Mouse (Mus musculus) kidney, adult 2 months (tissue): ENCODE measurements around the gene Pigb. TPM values are rescaled to one million over a fixed set of nuclear protein-coding genes. Genes with fewer than 3 reads are reported as not detected.

Source experiments
- DNase-seq: peaks from one replicate; pipeline ENCODE4 v3.0.0; 2021
- H3K27ac ChIP-seq: fragments of 200-500 bp; 2 replicates; pipeline ENCODE4 v1.5.1; 2012; ENCODE audit warnings: low read depth, low read length, control low read depth, inconsistent platforms; ENCODE audit not compliant: insufficient read depth
- H3K27me3 ChIP-seq: fragments of 200-500 bp; replicated peaks from 2 replicates; pipeline ENCODE4 v1.6.1; 2012; ENCODE audit warnings: mild to moderate bottlenecking, moderate library complexity, low read length, inconsistent platforms; ENCODE audit not compliant: control insufficient read depth, insufficient read depth
- H3K36me3 ChIP-seq: fragments of 200-500 bp; 2 replicates; pipeline ENCODE4 v1.6.1; 2012; ENCODE audit warnings: mild to moderate bottlenecking, moderate library complexity, low read length, inconsistent platforms; ENCODE audit not compliant: control insufficient read depth, insufficient read depth
- H3K4me1 ChIP-seq: fragments of 200-500 bp; 2 replicates; pipeline ENCODE4 v1.6.1; 2011; ENCODE audit warnings: low read length; ENCODE audit not compliant: control insufficient read depth, insufficient read depth
- H3K4me3 ChIP-seq: fragments of 200-500 bp; 2 replicates; pipeline ENCODE4 v1.5.1; 2011; ENCODE audit warnings: mild to moderate bottlenecking, low read depth, low read length, control low read depth; ENCODE audit not compliant: insufficient read depth
- CTCF ChIP-seq: fragments of 200-500 bp; conservative IDR thresholded peaks from 2 replicates; pipeline ENCODE4 v1.5.1; 2011; ENCODE audit warnings: low read depth, mild to moderate bottlenecking, control low read depth, low read length, moderate library complexity, mixed read lengths; ENCODE audit not compliant: insufficient read depth, insufficient read length
- POLR2A ChIP-seq: fragments of 200-500 bp; IDR thresholded peaks from one replicate; pipeline ENCODE4 v1.6.1; 2011; ENCODE audit warnings: low read depth, low read length, control low read depth
- WGBS: fragments of 180-500 bp; shearing (Covaris S2); methylation state at CpG from one replicate; pipeline ENCODE4 v1.1.7; 2018; 5-methylcytosine and 5-hydroxymethylcytosine counted together
- polyA plus RNA-seq: library from polyadenylated mRNA; depleted of rRNA; stranded (reverse); fragments of >200 nt; gene quantifications from 2 replicates; pipeline ENCODE4 v1.2.3, GENCODE M21; 2012; rRNA removed

The Pigb gene
- polyA plus RNA-seq: 10.7 and 10.9 TPM in 2 replicates

DNA sequence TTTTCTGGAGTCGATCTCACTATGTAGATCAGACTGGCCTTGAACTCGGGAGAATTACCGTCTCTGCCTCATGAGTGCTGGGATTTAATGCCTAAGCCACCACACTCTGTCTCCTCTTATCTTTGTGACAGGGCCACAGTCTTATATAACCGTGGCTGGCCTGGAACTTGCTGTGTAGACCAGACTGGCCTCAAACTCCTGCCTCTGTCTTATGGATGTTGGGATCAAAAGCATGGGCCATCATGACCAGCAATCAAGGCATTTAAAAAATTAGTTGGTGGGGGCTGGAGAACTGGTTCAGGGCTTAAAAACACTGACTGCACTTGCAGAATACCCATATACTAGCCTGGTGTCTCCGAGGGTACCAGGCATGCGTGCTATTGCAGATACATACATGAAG lies at the start of gene Pigb:
Gene Pigb (minus strand): TSS at position 299 of the 400 bp plus-strand sequence.
- DNase-seq: no peak
- Histone ChIP-seq H3K27ac (peak within 1 kb of the TSS; percentile 72), H3K4me1 (peaks cover 3% of the 10 kb centered on the region; the same call in 1 of the 2 replicates), H3K27me3 (no peaks in the 10 kb centered on the region), H3K36me3 (no peaks in the 10 kb centered on the region), H3K4me3 (peak within 1 kb of the TSS; percentile 97)
- TF ChIP-seq POLR2A (no peak), CTCF (no peak)
- 25% methylated on average over 6 of the region's 6 CpGs for WGBS

DNA sequence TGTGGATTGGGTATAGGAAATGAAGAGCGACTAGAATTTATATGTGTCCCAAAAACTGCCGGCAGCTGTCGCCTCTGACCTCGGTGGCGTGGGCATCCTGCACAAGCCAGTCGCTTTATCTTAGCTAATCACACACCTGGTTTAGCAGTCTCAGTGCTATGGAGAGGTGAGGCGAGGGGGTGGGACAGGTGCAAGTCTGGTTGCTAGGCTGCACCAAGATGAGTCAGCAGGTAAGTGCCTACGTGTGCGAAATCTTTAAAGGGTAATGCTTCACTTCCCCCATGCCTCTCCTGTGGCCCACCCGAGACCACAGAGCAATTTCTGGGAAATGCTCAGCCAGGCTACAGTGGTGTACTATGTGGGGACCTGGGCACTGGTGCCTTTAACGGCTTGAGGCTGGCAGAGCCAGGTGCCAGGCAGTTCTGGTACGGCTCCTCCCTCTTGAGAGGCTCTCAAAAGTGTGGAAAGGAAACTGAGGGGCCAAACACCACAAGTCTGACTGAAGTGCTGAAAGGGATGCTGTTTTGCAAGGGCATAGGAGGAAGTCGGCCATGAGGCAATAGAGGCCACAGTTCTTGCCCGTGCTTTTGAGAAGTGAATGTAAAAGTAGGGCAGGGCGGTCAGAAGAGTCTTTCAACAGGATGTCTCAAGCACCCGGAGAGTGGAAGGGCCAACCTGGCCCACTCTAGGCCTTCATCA lies 49.2 kb upstream of the Pigb start:
- 68% methylated on average over 16 of the region's 16 CpGs for WGBS
- no peak overlapping the region for H3K4me3 ChIP-seq
- H3K27ac ChIP-seq: no peak overlapping the region
- H3K36me3 ChIP-seq: no peaks in the 10 kb centered on the region
- no peak for DNase-seq
- H3K27me3 ChIP-seq: no peaks in the 10 kb centered on the region
- H3K4me1 ChIP-seq: no peaks in the 10 kb centered on the region
- no peak for TF ChIP-seq CTCF
- no peak for TF ChIP-seq POLR2A

DNA sequence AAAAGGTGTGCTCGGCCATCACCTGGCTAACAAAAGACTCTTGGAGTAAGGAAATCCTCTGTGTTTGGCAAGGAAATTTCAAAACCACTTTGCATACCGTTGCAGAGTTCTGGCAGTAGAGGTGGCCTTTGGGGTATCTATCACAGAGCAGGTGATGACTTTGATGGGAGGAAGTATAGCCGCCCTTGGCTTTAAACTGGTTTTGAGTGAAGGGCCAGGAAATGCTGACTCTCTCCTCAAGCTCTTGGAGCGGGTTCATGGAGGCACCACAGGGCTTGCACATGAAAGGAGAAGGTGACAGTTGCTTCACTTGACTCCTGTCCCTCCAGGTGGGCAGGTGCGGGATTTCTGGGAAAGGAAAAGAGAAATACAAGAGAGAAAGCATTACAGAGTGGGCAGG lies 47.4 kb upstream of the Pigb start:
- DNase-seq: no peak
- TF ChIP-seq POLR2A (no peak), CTCF (no peak)
- WGBS: 83% methylated on average over 5 of the region's 5 CpGs
- Histone ChIP-seq H3K4me3 (no peak overlapping the region), H3K36me3 (no peaks in the 10 kb centered on the region), H3K27me3 (no peaks in the 10 kb centered on the region), H3K27ac (no peak overlapping the region), H3K4me1 (no peaks in the 10 kb centered on the region)

DNA sequence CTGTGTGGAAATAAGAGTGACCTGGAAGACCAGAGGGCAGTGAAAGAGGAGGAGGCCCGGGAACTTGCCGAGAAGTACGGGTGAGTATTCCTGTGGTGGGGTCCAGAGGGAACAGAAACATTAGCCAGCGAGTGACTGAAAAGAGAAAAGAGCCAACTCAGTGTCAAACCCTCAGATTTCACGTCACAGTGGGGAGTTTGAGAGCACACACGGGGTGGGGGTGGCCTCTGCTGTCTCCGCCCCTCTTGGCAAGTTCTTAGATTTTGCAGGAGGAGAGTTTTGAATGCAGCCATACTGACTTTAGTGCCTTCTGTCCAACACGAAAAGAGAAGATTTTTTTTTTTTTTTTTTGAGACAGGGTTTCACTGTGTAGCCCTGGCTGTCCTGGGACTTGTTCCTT lies 46.9 kb upstream of the Pigb start:
- 59% methylated on average over 8 of the region's 8 CpGs for WGBS

DNA sequence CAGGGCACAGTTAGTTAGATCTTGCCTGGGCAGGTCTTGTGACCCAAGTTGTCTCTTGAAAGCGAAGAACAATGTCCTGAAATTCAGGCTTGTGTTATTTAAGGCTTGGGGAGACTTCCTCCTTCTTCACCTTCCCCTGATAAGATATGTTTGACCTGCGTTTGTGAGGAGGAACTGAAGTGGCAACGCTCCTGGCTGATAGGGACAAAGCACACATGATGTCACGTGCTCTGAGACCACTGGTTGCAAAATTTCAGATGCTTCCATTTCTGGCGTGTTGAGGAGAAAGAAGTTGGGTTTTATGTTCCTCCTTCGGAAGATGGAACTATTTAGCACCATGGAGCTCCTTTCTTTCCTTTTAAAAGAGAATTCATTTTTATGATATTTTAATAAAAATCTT lies 45.7 kb upstream of the Pigb start:
- Histone ChIP-seq H3K4me3 (no peak overlapping the region), H3K36me3 (no peaks in the 10 kb centered on the region), H3K27me3 (no peaks in the 10 kb centered on the region), H3K27ac (no peak overlapping the region), H3K4me1 (no peaks in the 10 kb centered on the region)
- WGBS: 86% methylated on average over 6 of the region's 6 CpGs
- no peak for DNase-seq
- TF ChIP-seq POLR2A (no peak), CTCF (no peak)

More for the DNA sequence above, 46.9 kb upstream of the Pigb start:
- Histone ChIP-seq H3K27ac (no peak overlapping the region), H3K27me3 (no peaks in the 10 kb centered on the region), H3K4me3 (no peak overlapping the region), H3K4me1 (no peaks in the 10 kb centered on the region), H3K36me3 (no peaks in the 10 kb centered on the region)
- DNase-seq: no peak
- TF ChIP-seq CTCF: no peak
- no peak for TF ChIP-seq POLR2A

DNA sequence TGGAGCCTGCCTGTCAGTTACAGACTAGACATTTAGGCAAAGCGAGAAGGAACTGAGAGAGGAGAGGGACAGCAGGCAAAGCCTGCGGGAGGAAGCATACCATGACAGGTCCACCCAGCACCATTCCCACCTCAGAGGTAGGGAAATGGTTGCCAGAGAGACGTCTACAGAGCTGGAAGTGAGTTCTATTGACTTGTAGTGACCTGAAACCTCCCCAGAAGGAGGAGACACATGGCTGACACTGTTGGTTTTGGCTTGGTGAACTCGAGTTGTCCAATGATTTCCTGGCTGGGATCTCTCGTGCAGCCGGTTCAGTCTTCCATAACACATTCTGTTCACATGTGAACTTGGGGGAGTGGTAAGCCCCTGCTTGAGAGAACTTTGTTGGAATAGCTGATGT lies 43.8 kb upstream of the Pigb start:
- no peak overlapping the region for H3K27ac ChIP-seq
- no peak overlapping the region for H3K4me3 ChIP-seq
- H3K27me3 ChIP-seq: no peaks in the 10 kb centered on the region
- no peaks in the 10 kb centered on the region for H3K4me1 ChIP-seq
- H3K36me3 ChIP-seq: no peaks in the 10 kb centered on the region
- DNase-seq: no peak
- TF ChIP-seq POLR2A (no peak), CTCF (no peak)
- WGBS: 43% methylated on average over 6 of the region's 6 CpGs

DNA sequence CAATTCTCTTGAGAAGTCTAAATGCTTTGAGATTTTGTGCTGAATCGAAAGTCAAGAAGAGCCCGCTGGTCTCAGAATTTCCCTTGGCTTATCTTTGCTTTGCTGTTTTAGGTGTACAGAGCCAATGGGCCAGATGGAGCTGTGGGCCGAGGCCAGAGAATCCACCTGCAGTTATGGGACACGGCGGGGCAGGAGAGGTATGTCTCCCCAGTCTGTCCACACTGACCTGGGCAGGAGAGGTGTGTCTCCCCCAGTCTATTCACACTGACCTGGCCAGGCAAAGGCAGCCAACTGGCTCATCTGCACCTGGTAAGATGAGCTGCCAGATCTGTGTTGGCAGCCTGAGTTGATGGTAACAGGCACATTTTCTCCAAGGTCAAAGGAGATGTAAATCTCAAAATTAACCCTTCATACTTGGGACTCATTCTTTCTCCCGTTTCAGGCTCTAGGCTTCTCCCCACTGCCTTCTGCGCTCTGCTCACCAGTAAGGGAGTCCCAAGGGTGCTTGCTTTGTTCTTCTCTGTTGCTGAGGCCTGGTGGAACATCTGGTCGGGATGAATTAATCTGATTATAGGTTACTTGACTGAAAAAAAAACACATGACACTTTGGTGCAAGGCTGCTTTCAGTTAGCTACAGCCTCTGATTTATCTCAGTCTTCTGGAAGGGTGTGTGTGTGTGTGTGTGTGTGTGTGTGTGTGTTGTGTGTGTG lies 42.3 kb upstream of the Pigb start:
- DNase-seq: no peak
- WGBS: 86% methylated on average over 8 of the region's 8 CpGs

More for the DNA sequence above, 42.3 kb upstream of the Pigb start:
- Histone ChIP-seq H3K27me3 (no peaks in the 10 kb centered on the region), H3K27ac (no peak overlapping the region), H3K36me3 (no peaks in the 10 kb centered on the region), H3K4me3 (no peak overlapping the region), H3K4me1 (no peaks in the 10 kb centered on the region)
- TF ChIP-seq CTCF (no peak), POLR2A (no peak)
